Mouse (Mus musculus): Measurements from ENCODE around the gene Hdhd3.

Gene Hdhd3

DNA sequence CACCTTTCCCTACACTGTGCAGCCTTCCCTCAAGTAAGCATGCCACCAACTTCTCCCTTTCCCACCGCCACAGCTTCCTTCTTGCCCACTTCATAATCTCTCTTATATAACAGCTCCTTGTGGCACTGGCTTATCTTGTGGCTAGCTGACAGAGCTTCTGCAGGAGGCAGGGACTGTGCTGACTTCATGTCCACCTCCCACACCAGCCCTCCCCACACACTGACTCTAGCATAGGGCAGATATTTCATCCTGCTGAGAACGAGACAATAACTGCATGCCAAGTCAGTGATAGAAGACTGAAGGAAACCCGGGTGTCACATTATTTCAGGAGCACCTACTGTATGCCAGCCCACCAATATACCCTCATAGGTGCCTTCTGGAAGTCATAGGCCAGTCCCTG is 12.2 kb upstream of the Hdhd3 start:
- in situ Hi-C loops (cut with MboI; ENCODE audit: low pct_unique_long_range_greater_than_20kb in 1 of 2, low sequenced_read_pairs in 2 of 2, unreplicated experiment in 1 of 2) = no loop called here

DNA sequence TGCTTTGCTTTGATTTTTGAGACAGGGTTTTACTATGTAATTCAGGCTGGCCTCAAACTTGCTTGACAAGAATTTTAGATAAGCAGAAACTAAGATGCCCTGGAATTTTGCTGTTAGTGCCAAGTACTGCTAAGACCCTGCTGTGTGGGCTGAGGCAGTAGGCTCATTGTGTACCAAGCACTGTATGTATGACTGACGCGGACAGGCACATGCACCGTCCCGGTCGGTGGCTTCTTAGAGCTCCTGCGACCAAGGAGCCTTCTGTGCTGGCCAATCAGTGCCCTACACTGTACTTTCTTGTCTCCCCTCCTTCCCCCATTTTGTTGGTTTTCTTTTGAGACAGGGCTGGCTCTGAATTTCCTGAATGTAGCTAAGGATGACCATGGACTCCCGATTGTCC is 11.7 kb upstream of the Hdhd3 start:
- in situ Hi-C loops (cut with MboI; ENCODE audit: low pct_unique_long_range_greater_than_20kb in 1 of 2, low sequenced_read_pairs in 2 of 2, unreplicated experiment in 1 of 2) = no loop called here

DNA sequence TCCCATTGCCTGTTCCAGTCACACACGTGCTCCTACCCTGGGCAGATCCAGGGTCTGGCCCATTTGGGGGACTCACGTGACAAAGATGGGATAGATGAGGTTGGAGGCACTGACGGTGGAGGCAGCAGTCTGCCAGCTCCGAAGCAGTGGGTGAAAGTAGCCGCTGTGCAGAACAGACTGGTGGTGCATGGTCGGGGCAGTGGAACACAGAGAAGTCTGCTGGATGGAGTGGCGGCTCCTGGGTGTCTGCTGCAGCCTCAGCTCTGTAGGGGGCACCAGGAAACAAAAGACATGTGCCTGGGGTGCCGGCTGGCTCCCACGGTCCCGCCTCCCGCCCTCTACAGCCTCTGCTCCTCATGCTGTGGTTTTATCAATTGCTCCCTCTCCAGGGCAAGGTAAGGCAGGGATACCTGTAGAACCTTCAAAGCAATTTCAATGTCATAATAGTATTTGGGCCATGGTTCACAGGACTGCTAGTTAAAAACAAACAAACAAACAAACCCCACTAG is 10.8 kb upstream of the Hdhd3 start:
- in situ Hi-C loops (cut with MboI; ENCODE audit: low pct_unique_long_range_greater_than_20kb in 1 of 2, low sequenced_read_pairs in 2 of 2, unreplicated experiment in 1 of 2) = no loop called here

DNA sequence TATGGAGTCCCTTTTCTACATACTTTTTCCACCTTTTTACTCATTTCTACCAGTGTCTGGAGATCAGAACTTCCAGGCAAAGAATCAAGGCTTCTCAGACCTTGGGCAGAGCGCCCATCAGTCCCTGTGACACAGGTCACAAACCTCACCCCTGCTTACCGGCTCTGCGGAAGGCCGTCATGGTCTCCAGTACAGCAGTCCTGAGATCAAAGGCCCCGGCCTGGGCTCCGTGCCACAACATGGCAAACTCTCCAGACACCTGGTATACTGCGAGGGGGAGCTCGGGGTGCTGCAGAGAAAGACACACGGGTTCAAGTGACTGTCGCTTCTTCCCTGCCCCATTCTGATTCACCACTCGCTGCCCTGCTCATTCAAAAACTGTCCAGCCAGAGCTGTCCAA is 6.7 kb upstream of the Hdhd3 start:
- in situ Hi-C loops (cut with MboI; ENCODE audit: low pct_unique_long_range_greater_than_20kb in 1 of 2, low sequenced_read_pairs in 2 of 2, unreplicated experiment in 1 of 2) = no loop called here

DNA sequence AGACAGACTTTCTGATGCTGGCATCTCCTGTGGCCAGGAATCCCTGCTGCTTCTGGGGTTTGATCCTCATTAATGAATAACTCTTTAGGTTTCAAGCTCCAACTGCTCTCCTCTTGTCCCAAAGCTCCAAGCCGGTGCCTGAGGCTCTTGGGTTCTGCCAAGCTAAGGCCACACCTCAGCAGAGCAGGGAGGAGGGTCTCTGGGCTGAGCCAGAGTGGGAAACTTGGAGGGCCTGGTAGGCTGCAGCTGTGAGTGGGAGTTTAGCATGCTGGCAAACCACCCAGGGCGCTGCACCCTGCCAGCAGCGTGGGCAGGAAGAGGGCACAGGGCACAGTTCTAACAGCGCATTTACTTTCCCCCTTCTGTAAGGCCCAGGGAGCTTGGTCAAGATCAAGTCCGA is 5.6 kb upstream of the Hdhd3 start:
- in situ Hi-C loops (cut with MboI; ENCODE audit: low pct_unique_long_range_greater_than_20kb in 1 of 2, low sequenced_read_pairs in 2 of 2, unreplicated experiment in 1 of 2) = no loop called here

DNA sequence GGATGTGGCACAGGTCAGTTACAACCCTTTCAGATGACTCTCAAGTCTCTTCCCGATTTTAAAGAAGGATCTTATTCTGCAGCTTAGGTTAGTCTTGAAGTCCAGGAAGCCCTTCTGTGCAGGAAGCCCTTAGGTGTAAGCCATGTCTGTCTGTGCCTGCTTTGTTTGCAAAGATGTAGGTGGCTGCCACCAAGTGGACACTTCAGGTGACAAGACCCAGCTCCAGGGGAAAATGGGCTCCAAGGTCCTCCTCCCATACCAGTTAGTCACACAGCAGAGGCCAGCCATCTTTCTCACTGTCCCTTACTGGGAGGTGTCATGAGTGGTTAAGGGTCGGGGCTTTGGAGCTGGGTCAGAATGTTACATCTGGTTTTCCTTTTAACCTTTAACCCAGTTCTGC is 3.5 kb upstream of the Hdhd3 start:
- in situ Hi-C loops (cut with MboI; ENCODE audit: low pct_unique_long_range_greater_than_20kb in 1 of 2, low sequenced_read_pairs in 2 of 2, unreplicated experiment in 1 of 2) = no loop called here

DNA sequence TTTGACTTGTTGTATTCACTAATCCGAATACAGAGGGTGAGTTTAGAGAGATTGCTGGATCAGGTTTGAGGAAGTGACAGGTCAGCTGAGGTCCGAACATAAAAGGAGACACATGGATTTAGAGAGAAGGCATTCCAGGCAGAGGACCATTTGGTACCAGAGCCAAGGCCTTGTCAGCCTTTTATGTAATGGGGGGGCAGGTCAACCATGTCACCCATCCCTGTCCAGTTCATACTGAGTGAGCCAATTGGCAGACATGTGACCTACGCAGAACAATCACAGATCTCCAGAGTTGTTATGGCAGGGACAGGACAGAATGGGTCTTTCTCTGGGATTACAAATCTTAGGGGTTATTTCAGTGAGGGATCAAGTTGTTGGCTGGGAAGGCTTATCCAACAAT is 2.7 kb upstream of the Hdhd3 start:
- in situ Hi-C loops (cut with MboI; ENCODE audit: low pct_unique_long_range_greater_than_20kb in 1 of 2, low sequenced_read_pairs in 2 of 2, unreplicated experiment in 1 of 2) = no loop called here

DNA sequence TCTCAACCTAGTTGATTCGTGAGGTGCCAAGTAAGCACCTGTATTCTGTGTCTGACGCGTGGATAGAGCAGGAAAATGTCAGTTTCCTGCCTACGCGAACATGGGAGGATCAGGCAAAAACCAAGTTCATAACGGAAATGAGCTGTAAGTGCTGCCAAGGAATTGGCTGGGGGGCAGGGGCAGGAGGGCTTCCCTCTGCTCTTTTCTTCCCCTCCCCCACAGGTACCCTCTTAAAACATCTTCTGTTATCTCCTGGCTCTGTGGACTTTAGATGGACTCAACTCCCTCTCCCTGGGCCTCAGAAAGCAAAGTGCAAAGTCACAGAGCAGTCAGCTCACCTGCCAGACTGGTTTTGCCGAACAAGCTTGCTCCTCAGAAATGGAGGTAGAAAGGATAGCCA is 298 bp downstream of the Hdhd3 start:
- in situ Hi-C loops (cut with MboI; ENCODE audit: low pct_unique_long_range_greater_than_20kb in 1 of 2, low sequenced_read_pairs in 2 of 2, unreplicated experiment in 1 of 2) = no loop called here

DNA sequence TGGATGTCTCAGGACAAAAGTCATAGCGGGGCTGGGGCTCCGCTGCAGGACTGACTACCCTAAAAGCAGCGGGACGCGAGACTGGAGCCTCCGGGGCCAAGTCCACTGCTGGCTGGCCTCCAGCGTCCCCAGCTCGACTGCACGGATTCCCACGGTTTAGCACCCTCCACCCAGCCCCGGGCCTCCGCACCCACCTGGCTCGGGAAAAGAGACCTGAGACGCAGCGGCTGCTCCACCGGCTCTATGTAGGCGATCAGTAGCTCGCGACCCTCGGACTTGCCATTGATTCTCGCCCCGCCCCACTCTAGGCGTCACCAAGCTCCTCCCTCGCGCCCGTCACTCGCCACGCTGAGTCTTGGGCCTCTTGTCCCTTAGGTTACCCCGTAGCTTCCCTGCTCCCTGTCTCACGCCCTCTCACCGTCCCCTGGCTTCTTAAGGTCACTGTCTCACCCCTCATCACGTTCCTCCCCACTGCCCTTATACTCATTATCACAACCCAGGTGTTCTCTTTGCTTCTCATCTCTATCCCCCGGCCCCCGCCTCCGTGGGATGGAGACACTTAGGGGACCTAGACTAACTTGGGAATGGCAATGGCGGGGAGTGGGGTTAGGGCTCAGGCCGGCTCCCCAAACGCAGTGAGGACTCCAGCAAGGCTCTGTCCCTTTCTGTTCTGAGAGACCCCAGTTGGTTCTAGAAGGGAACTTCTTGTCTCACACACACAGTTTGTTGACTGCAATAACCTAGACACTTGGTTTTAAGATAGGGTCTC is 1.1 kb downstream of the Hdhd3 start:
- in situ Hi-C loops (cut with MboI; ENCODE audit: low pct_unique_long_range_greater_than_20kb in 1 of 2, low sequenced_read_pairs in 2 of 2, unreplicated experiment in 1 of 2) = no loop called here

DNA sequence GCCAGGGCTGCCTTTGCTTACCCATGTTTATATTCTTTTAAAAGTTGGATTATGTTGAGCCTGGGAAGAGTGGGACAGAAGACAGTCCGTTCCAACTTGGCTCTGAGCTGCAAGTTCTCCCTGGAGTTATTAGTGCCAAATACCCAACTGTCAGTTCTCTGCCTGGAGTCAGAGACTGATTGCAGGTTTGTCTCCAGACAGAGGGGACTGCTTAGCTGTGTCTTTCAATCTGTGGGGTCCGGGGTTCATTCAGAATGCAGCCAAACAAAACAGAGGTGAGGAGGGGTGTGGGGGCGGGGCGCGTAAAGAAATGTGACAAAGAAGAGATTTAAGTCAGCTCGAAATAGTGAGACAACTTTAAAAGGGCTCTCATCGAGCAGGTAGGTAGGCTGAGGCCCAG is 1.7 kb downstream of the Hdhd3 start:
- in situ Hi-C loops (cut with MboI; ENCODE audit: low pct_unique_long_range_greater_than_20kb in 1 of 2, low sequenced_read_pairs in 2 of 2, unreplicated experiment in 1 of 2) = no loop called here

DNA sequence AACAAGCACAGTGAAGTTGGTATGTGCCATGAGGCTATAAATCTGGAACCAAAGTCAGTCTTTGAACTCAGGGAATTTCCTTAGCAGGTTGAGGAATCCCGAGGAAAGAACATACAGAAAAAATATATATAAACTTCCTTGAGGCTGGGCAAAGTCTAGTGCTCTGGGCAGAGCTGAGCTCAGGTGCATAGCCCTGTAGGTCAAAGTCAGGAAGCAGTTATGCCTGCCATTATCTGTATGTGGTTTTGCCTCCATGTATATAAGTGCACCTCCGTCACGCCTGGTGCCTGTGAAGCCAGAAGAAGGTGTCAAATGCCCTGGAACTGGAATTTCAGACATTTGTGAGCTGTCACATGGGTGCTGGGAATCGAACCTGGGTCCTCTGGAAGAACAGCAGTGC is 2.5 kb downstream of the Hdhd3 start:
- in situ Hi-C loops (cut with MboI; ENCODE audit: low pct_unique_long_range_greater_than_20kb in 1 of 2, low sequenced_read_pairs in 2 of 2, unreplicated experiment in 1 of 2) = no loop called here

DNA sequence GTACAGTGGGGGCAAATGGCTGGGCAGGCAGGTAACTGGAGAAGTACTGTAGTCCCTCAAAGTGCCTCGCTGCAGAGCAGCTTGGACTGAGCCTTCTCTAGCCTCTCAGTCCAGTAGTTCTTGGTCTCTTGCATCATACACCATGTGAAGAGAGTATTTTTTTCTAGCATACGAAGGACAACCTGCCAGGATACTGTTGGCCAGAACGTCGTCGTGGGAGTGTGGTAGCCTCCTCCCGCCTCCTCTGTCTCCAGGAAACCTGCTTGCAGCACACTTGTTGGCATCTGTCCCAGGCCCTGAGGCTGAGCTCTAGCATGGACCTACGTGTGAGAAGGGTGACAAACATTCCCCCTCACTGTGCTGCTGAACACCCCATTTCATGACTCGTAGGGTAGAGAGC is 6.5 kb downstream of the Hdhd3 start:
- in situ Hi-C loops (cut with MboI; ENCODE audit: low pct_unique_long_range_greater_than_20kb in 1 of 2, low sequenced_read_pairs in 2 of 2, unreplicated experiment in 1 of 2) = no loop called here

DNA sequence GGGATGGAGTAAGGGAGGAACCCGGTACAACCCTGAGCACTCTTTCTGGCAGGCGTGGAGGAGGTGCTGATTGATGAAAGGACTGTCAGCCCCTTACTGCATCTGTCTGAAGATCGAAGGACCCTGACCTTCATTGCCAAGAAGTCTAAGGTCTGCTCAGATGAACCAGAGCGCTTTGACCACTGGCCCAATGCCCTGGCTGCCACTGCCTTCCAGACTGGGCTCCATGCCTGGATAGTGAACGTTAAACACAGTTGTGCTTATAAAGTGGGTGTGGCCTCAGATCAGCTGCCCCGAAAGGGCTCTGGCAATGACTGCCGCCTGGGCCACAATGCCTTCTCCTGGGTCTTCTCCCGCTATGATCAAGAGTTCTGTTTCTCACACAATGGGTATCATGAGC is 7.3 kb downstream of the Hdhd3 start:
- in situ Hi-C loops (cut with MboI; ENCODE audit: low pct_unique_long_range_greater_than_20kb in 1 of 2, low sequenced_read_pairs in 2 of 2, unreplicated experiment in 1 of 2) = no loop called here

DNA sequence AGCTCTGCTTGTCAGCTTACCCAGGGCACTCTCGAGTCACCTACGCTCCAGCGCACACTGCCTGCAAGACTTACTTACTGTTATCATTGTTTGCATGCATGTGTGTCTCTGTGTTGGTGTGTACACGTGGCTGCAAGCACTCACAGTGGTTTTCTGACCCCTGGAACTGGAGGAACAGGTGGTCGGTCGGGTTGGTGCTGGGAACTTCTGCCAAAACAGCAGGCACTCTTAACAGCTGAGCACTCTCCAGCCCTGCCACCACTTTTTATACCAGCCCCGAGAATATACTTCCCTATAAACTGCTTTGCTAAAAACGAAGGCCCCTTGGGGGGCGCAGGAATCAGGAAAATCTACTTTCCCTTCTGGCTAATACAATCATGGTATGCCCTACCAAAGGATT is 9.0 kb downstream of the Hdhd3 start:
- in situ Hi-C loops (cut with MboI; ENCODE audit: low pct_unique_long_range_greater_than_20kb in 1 of 2, low sequenced_read_pairs in 2 of 2, unreplicated experiment in 1 of 2) = no loop called here

DNA sequence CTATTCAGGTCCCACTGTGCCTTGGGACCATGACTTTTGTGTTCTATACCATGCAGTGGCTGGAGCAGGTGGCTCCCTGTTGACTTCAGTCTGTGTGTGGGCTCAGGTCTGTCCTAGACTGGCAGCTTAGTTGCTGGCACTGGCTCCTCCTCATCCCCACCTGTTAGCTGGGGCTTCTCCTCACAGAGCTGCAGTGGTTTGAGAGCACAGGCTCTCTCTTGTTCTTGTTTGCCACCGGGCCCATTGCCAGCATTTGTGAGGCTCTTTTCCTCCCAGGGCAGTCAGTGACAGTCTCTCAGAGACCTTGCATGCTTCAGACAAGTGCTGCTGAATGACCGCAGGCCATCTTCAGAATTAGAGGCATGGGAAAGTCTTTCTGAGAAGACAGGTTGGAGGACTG is 10.6 kb downstream of the Hdhd3 start:
- in situ Hi-C loops (cut with MboI; ENCODE audit: low pct_unique_long_range_greater_than_20kb in 1 of 2, low sequenced_read_pairs in 2 of 2, unreplicated experiment in 1 of 2) = no loop called here

DNA sequence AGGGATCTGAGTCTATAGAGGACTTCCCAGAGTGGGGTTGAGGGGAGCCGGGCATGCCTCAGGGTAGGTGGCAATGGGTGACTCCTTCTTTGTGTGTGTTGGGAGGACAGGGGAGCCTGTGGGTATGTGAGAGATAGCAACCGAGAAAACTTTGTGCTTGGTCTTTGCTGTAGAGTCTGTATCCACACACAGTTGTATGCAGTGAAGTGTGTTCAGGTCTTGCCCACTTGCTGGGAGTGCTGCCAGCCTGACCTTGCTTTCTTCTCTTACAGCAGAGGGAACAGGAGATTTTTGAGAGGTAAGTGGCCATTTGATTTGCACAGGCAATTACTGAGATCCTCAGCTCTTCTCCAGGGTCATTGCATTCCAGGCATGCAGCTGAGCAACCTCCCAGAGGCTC is 15.4 kb downstream of the Hdhd3 start:
- in situ Hi-C loops (cut with MboI; ENCODE audit: low pct_unique_long_range_greater_than_20kb in 1 of 2, low sequenced_read_pairs in 2 of 2, unreplicated experiment in 1 of 2) = no loop called here

DNA sequence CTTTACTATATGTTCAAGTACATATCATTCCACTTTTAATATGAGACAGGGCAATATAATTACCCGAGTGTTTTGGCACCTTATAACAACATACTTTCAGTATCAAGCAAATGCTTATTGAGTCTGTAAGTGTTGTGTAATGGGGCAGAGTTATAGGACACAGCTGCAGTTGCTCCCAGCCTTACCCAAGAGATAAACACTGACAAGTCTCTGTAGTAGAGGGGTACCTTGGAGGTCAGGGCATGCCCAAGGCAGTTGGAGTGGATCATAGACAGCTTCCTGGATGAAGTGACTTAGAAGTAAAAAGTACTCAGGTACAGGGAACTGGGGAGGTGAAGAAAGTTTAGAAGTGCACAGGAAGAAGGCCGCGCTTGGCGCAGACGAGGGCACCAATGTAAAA is 16.1 kb downstream of the Hdhd3 start:
- in situ Hi-C loops (cut with MboI; ENCODE audit: low pct_unique_long_range_greater_than_20kb in 1 of 2, low sequenced_read_pairs in 2 of 2, unreplicated experiment in 1 of 2) = no loop called here

DNA sequence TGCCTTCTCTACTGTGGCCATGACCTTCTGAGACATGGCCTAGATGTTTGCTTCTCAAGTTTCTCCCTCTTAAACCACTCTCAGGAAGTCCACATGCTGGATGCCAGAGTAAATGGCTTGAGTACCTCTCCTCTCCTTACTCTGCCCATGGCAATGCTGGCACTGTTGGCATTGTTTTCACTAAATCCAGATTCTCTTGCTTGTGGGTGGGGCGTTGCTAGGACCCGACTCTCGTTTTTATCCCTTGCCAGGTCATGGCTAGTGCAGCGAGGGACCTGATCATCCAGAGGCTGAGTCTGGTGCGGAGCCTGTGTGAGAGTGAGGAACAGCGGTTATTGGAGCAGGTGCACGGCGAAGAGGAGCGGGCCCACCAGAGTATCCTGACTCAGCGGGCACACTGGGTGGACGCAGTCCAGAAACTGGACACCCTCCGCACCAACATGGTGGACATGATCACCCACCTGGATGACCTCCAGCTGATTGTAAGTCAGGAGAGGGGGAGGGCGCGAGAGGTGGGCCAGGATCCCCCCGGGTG is 17.0 kb downstream of the Hdhd3 start:
- in situ Hi-C loops (cut with MboI; ENCODE audit: low pct_unique_long_range_greater_than_20kb in 1 of 2, low sequenced_read_pairs in 2 of 2, unreplicated experiment in 1 of 2) = no loop called here

DNA sequence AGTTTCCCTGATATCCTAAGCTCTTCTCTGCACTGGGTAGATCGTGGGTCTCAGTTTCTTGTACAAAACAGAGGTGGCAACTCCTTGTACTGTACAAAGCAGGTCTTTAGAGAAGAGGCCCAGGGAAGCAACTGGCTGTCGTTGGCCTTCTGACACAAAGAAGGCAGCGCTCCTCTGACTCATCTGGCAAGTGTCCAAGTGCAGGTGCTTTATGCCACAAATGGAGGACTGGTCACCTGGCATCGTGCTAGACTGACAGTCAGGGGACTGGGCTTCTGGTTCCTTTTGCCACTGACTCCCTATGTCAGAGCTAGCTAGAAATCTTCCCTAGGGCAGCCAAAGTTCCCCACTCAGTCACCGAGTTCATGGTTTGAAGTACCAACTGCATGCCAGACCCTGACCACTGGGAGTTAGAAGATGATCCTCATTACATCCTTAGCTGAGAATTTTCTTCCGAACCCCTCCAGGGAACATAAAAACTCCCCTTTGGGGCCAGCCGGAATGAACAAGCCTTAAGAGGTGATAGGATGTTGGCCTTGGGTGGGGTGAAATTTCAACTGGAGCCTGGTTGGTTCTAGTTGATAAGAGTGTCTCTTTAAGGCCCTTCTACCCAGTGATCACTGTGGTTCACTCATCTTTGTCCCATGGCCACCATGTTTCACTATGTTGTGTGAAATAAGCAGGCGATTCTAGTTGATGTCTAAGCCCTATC is 17.7 kb downstream of the Hdhd3 start:
- in situ Hi-C loops (cut with MboI; ENCODE audit: low pct_unique_long_range_greater_than_20kb in 1 of 2, low sequenced_read_pairs in 2 of 2, unreplicated experiment in 1 of 2) = no loop called here

DNA sequence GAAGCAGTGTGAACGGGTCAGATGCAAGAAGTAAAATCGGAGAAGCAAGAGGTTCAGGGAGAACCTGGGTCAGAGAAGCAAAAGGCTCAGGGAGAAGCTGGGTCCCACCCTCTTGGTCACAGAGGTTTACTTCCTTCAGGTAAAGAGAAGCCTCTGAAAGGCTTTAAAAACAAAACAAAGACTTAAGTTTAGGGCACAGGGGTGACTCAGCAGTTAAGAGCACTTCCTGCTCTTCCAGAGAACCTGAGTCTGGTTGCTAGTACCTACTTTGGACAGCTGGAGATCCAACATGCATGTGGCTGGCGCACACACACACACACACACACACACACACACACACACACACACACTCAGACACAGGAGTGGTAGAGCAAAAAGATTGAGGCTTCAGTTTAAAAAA is 18.3 kb downstream of the Hdhd3 start:
- in situ Hi-C loops (cut with MboI; ENCODE audit: low pct_unique_long_range_greater_than_20kb in 1 of 2, low sequenced_read_pairs in 2 of 2, unreplicated experiment in 1 of 2) = no loop called here
